Mouse (Mus musculus): ENCODE data around the gene Thegl. TPM values are rescaled to one million over a fixed set of nuclear protein-coding genes. Genes with fewer than 3 reads are reported as not detected.
"Not testable (repeated sequence)": the region's sequence is repeated elsewhere in the genome, so short reads cannot be mapped to it uniquely, and the experiment has no call there.

The Thegl gene
- 0.83 and 0.93 TPM in 2 replicates for polyA plus RNA-seq (2015; fragmentation: Nextera tagmentation; extraction: Ambion mirVana)

GRCm38 (mm10) chr5:77015544-77016482, at the start of gene Thegl:
TSS of gene Thegl (plus strand) at chr5:77016023.
- WGBS, result 9% methylated on average over 57 of the region's 57 CpGs
- Histone ChIP-seq H3K36me3 (no peaks in the 10 kb centered on the region), H3K9ac (no peak within 1 kb of the TSS), H3K9me3 (no peaks in the 10 kb centered on the region), H3K4me3 (peak within 1 kb of the TSS; percentile 43), H3K4me1 (no peaks in the 10 kb centered on the region), H3K27ac (no peak within 1 kb of the TSS), H3K4me2 (peak within 1 kb of the TSS; percentile 66), H3K27me3 (no peaks in the 10 kb centered on the region)
- peak; percentile 98 for ATAC-seq (ENCODE audit: borderline replicate concordance, extremely low read depth, low FRiP score, low TSS enrichment)

GRCm38 (mm10) chr5:76969250-76969649, 46.6 kb upstream of the Thegl start:
- H3K9ac ChIP-seq, result no peak overlapping the region
- 75% methylated on average over 5 of the region's 5 CpGs for WGBS
- ATAC-seq (ENCODE audit: borderline replicate concordance, extremely low read depth, low FRiP score, low TSS enrichment), result no peak
- H3K4me1 ChIP-seq, result peaks cover 10% of the 10 kb centered on the region; the same call in 1 of the 2 replicates
- no peak overlapping the region for H3K27ac ChIP-seq
- H3K9me3 ChIP-seq, result no peaks in the 10 kb centered on the region
- no peaks in the 10 kb centered on the region for H3K27me3 ChIP-seq
- no peak overlapping the region for H3K4me3 ChIP-seq
- peaks cover 49% of the 10 kb centered on the region for H3K36me3 ChIP-seq
- no peak overlapping the region for H3K4me2 ChIP-seq

DNA sequence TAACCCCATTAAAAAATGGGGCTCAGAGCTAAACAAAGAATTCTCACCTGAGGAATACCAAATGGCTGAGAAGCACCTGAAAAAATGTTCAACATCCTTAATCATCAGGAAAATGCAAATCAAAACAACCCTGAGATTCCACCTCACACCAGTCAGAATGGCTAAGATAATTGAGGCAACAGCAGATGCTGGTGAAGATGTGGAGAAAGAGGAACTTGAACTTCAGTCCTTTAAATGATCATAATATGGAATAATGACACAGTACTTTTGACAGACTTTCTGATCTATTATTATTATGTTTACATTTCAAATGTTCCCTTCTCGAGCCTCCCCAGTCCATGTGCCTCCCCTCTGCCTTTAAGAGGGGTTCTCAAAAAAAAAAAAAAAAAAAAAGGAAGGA, 44.7 kb upstream of the Thegl start:
- not testable (repeated sequence) for H3K27me3 ChIP-seq; H3K4me2 ChIP-seq; H3K9me3 ChIP-seq; H3K9ac ChIP-seq; H3K4me3 ChIP-seq; ATAC-seq (ENCODE audit: borderline replicate concordance, extremely low read depth, low FRiP score, low TSS enrichment); H3K27ac ChIP-seq
- peaks cover 36% of the 10 kb centered on the region for H3K36me3 ChIP-seq
- WGBS, result 39% methylated on average over 1 of the region's 1 CpGs
- peaks cover 17% of the 10 kb centered on the region for H3K4me1 ChIP-seq

- Histone ChIP-seq H3K4me1 (peaks cover 17% of the 10 kb centered on the region), H3K27ac (no peak overlapping the region), H3K4me3 (peak overlapping the region; percentile 96), H3K4me2 (peak overlapping the region; percentile 86), H3K36me3 (peaks cover 28% of the 10 kb centered on the region), H3K9me3 (no peaks in the 10 kb centered on the region), H3K27me3 (no peaks in the 10 kb centered on the region), H3K9ac (peak overlapping the region; percentile 83; the same call in 1 of the 2 replicates)
- no peak for ATAC-seq (ENCODE audit: borderline replicate concordance, extremely low read depth, low FRiP score, low TSS enrichment)
- WGBS, result 54% methylated on average over 3 of the region's 3 CpGs
Measured at GRCm38 (mm10) chr5:76973488-76973887, 42.3 kb upstream of the Thegl start.

- H3K36me3 ChIP-seq, result peaks cover 27% of the 10 kb centered on the region
- H3K9ac ChIP-seq, result peak overlapping the region; percentile 83
- peaks cover 17% of the 10 kb centered on the region for H3K4me1 ChIP-seq
- WGBS, result 3% methylated on average over 17 of the region's 17 CpGs
- peak overlapping the region; percentile 86 for H3K4me2 ChIP-seq
- peak overlapping the region; percentile 96 for H3K4me3 ChIP-seq
- H3K9me3 ChIP-seq, result no peaks in the 10 kb centered on the region
- H3K27me3 ChIP-seq, result no peaks in the 10 kb centered on the region
- peak overlapping the region; percentile 89; the same call in 1 of the 2 replicates for H3K27ac ChIP-seq
- ATAC-seq (ENCODE audit: borderline replicate concordance, extremely low read depth, low FRiP score, low TSS enrichment), result peak; percentile 32
Measured at GRCm38 (mm10) chr5:76974207-76974553, 41.6 kb upstream of the Thegl start.

DNA sequence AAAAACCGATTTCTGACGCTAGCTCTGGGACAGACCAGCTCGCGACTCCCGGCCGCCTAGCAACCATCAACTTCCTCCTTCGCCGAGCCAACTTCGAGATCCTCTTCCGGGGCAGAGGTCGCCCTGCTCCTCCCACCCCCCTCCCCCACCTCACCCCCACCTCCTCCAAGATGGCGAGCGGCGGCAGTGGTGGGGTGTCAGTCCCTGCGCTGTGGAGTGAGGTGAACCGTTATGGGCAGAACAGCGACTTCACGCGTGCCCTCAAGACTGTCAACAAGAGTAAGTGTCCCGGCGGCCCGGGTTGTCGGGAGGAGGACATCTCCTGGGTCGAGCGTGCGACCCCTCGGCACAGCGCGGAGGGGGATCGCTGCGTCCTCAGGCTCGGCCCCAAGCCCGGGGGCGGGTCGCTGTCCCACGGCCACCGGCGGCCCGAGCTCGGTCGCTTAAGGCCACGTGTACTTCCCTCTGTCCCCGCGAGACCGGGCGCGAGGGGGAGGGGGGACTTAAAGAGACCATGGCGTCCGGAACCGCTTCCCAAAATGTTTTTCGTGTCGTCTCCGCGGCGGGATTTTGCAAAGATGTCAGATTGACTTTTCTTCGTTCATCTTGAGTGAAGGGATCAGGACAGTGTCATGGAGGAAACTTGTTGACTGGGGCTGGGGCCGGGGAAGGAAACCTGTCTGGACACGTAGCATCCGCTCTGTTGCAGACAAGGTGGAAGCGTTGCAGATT, 41.1 kb upstream of the Thegl start, which contains the start of gene Srp72:
Gene Srp72, plus strand, starts transcription at position 130 of the 732 bp plus-strand sequence.
- H3K27ac ChIP-seq, result peak within 1 kb of the TSS; percentile 89
- H3K4me3 ChIP-seq, result peak within 1 kb of the TSS; percentile 96
- under 1% methylated on average over 60 of the region's 60 CpGs for WGBS
- peak; percentile 93 for ATAC-seq (ENCODE audit: borderline replicate concordance, extremely low read depth, low FRiP score, low TSS enrichment)
- H3K9ac ChIP-seq, result peak within 1 kb of the TSS; percentile 83
- no peaks in the 10 kb centered on the region for H3K27me3 ChIP-seq
- peak within 1 kb of the TSS; percentile 86 for H3K4me2 ChIP-seq
- peaks cover 17% of the 10 kb centered on the region for H3K4me1 ChIP-seq
- no peaks in the 10 kb centered on the region for H3K9me3 ChIP-seq
- peaks cover 27% of the 10 kb centered on the region for H3K36me3 ChIP-seq

DNA sequence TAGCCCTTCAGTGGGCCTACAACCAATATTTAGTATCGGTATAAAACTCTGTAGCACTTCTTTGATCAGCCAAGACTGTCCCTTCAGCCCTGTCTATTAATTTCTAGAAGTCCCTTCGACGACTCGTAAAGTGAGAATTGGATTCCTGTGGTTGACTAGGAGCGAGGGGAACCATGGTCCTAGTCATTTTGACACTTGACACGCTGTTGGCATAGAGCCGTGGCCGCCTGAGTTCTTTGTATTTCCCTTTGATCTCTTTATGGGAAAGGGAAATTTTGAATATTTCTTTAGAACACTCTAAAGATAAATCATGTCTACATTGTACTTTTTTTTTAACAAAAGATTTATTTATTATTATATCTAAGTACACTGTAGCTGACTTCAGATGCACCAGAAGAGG, 40.1 kb upstream of the Thegl start:
- no peaks in the 10 kb centered on the region for H3K27me3 ChIP-seq
- no peaks in the 10 kb centered on the region for H3K9me3 ChIP-seq
- H3K4me2 ChIP-seq, result peak overlapping the region; percentile 86
- H3K36me3 ChIP-seq, result peaks cover 31% of the 10 kb centered on the region
- no peak for ATAC-seq (ENCODE audit: borderline replicate concordance, extremely low read depth, low FRiP score, low TSS enrichment)
- peaks cover 17% of the 10 kb centered on the region for H3K4me1 ChIP-seq
- peak overlapping the region; percentile 83; the same call in 1 of the 2 replicates for H3K9ac ChIP-seq
- WGBS, result 72% methylated on average over 8 of the region's 8 CpGs
- peak overlapping the region; percentile 96 for H3K4me3 ChIP-seq
- H3K27ac ChIP-seq, result no peak overlapping the region

GRCm38 (mm10) chr5:76984015-76984414, 31.8 kb upstream of the Thegl start:
- ATAC-seq (ENCODE audit: borderline replicate concordance, extremely low read depth, low FRiP score, low TSS enrichment), result no peak
- 90% methylated on average over 11 of the region's 11 CpGs for WGBS

DNA sequence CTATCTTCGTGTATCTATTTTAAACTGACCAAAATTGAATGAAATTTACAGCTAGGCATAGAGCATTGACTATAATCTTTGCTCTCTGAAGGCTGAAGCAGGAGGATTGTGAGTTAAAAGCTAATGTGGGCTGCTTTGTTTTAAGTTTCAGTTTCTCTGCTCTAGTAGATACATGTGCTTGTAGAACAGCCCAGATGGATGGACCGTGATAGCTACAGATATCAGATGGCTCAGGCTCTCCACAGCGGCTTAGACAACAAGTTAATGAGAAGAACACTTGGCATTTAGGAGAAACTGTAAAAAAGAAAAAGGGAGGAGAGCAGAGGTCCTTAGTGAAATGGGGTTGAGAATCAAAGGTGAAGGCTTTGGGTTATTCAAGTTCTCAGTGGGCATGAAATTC, 25.0 kb upstream of the Thegl start:
- Histone ChIP-seq H3K27ac (no peak overlapping the region), H3K9me3 (no peaks in the 10 kb centered on the region), H3K27me3 (no peaks in the 10 kb centered on the region), H3K4me3 (no peak overlapping the region), H3K4me2 (no peak overlapping the region), H3K9ac (no peak overlapping the region), H3K36me3 (peaks cover 83% of the 10 kb centered on the region), H3K4me1 (no peaks in the 10 kb centered on the region)
- no peak for ATAC-seq (ENCODE audit: borderline replicate concordance, extremely low read depth, low FRiP score, low TSS enrichment)
- whole genome bisulfite sequencing, result 80% methylated on average over 3 of the region's 3 CpGs

More at GRCm38 (mm10) chr5:76984015-76984414, 31.8 kb upstream of the Thegl start:
- Histone ChIP-seq H3K9ac (no peak overlapping the region), H3K9me3 (no peaks in the 10 kb centered on the region), H3K27ac (no peak overlapping the region), H3K4me1 (no peaks in the 10 kb centered on the region), H3K27me3 (no peaks in the 10 kb centered on the region), H3K36me3 (peaks cover 80% of the 10 kb centered on the region), H3K4me2 (no peak overlapping the region), H3K4me3 (no peak overlapping the region)

DNA sequence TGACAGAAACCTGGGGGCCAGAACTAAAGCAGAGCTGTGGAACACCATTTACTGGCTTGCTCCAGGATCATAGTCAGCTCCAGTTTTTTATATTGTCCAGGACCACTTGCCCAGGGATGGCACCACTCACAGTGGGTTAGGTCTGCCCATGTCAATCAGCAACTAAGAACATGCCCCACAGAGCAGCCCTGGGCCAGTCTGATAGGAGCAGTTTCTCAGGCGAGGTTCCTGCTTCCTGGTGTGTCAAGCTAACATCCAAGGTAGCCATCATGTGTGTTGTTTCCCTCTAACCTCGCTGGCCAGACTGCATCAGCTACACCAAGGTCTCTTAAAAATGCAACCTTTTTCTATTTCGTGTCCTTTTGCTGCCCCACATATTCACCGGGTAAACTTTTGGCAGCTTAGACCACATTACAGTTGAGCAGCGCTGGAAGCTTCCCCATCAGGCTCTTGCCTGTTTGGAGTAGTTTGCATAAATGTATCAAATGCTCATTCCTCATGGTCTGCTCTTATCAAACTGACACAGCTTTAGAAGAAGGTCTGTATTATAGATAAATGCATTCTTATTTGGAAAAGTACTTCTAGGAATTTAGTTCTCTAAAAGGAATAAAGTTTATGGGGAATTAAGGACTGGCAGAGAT, 22.5 kb upstream of the Thegl start:
- no peaks in the 10 kb centered on the region for H3K27me3 ChIP-seq
- WGBS, result 89% methylated on average over 5 of the region's 5 CpGs
- ATAC-seq (ENCODE audit: borderline replicate concordance, extremely low read depth, low FRiP score, low TSS enrichment), result no peak

GRCm38 (mm10) chr5:76998416-76998815, 17.4 kb upstream of the Thegl start:
- no peak for ATAC-seq (ENCODE audit: borderline replicate concordance, extremely low read depth, low FRiP score, low TSS enrichment)
- H3K4me2 ChIP-seq, result no peak overlapping the region
- no peak overlapping the region for H3K9ac ChIP-seq
- H3K27me3 ChIP-seq, result no peaks in the 10 kb centered on the region
- H3K36me3 ChIP-seq, result peaks cover 72% of the 10 kb centered on the region
- no peaks in the 10 kb centered on the region for H3K4me1 ChIP-seq
- no peaks in the 10 kb centered on the region for H3K9me3 ChIP-seq
- 44% methylated on average over 5 of the region's 5 CpGs for WGBS
- no peak overlapping the region for H3K27ac ChIP-seq
- no peak overlapping the region for H3K4me3 ChIP-seq

More for the DNA sequence above, 22.5 kb upstream of the Thegl start:
- no peak overlapping the region for H3K4me2 ChIP-seq
- no peak overlapping the region for H3K27ac ChIP-seq
- H3K9ac ChIP-seq, result no peak overlapping the region
- peaks cover 86% of the 10 kb centered on the region for H3K36me3 ChIP-seq
- no peaks in the 10 kb centered on the region for H3K4me1 ChIP-seq
- no peak overlapping the region for H3K4me3 ChIP-seq
- no peaks in the 10 kb centered on the region for H3K9me3 ChIP-seq

Measured in lung, embryonic 15.5 days (tissue).